Comparison of ENCODE assay signal across 20 mouse cellular contexts in genomic region chr1:80727403-80727802, GRCm38 (mm10). TPM values are rescaled to one million over a fixed set of nuclear protein-coding genes. Genes with fewer than 3 reads are reported as not detected.
DNase-seq lines count a peak whose midpoint lies in the region; ATAC-seq and TF ChIP-seq lines count a peak whose summit lies in the region.
"Had no signal": no experiment of that assay in that cellular context is flagged by ENCODE, and none has a peak within 500 bp of the region (broad histone marks: within the 10 kb centered on the region; RNA-seq: fewer than 3 reads in every experiment).

No protein-coding gene starts in this region.

- TF ChIP-seq CTCF in kidney, postnatal 0 days (IDR thresholded peaks at IDR 0.05; ENCODE audit: low read depth), result peak; percentile 7; the same call in 1 of the 2 replicates
- TF ChIP-seq CTCF in MEL (IDR thresholded peaks at IDR 0.05 in 2 of 3, conservative IDR thresholded peaks at IDR 0.05 in 1 of 3; ENCODE audit: control insufficient read depth in 1 of 3, insufficient read depth in 1 of 3, low read depth in 2 of 3, low read length in 3 of 3, poor library complexity in 1 of 3, severe bottlenecking in 1 of 3), result peak; percentile 29 to 46 (median 31); a peak in 4 of 6 replicates
- peak; percentile 18 for TF ChIP-seq CTCF in stomach, postnatal 0 days (IDR thresholded peaks at IDR 0.05; ENCODE audit: low read depth)
- TF ChIP-seq CTCF in cerebellum, adult 2 months (IDR thresholded peaks at IDR 0.05; ENCODE audit: borderline replicate concordance, insufficient read depth, low read depth, low read length), result no peak

- H3K36me3 ChIP-seq in kidney, postnatal 0 days (ENCODE audit: insufficient read depth, low read length), result no peaks in the 10 kb centered on the region
- no peaks in the 10 kb centered on the region for H3K36me3 ChIP-seq in kidney, embryonic 14.5 days (ENCODE audit: control insufficient read depth, insufficient read depth, low read length)
- H3K36me3 ChIP-seq in MEL (ENCODE audit: control insufficient read depth in 1 of 2, insufficient read depth in 2 of 2, low read length in 2 of 2), result peaks cover 0 to 2% of the 10 kb centered on the region in 2 experiments; a peak in 3 of 4 replicates
- H3K36me3 ChIP-seq in stomach, postnatal 0 days (ENCODE audit: control insufficient read depth, insufficient read depth, low read length), result no peaks in the 10 kb centered on the region
- H3K36me3 ChIP-seq: embryonic facial prominence, embryonic 13.5 days; forebrain, embryonic 12.5 days; G1E; heart, embryonic 10.5 days; hindbrain, embryonic 13.5 days had no signal

- no peak overlapping the region for H3K4me2 ChIP-seq in kidney, postnatal 0 days (ENCODE audit: low read length)
- no peak overlapping the region for H3K4me2 ChIP-seq in kidney, embryonic 14.5 days (replicated peaks; ENCODE audit: low read depth, low read length)
- no peak overlapping the region for H3K4me2 ChIP-seq in stomach, postnatal 0 days (replicated peaks; ENCODE audit: low read depth)
- H3K4me2 ChIP-seq: embryonic facial prominence, embryonic 13.5 days; forebrain, embryonic 12.5 days; hindbrain, embryonic 13.5 days had no signal

- no peaks in the 10 kb centered on the region for H3K9me3 ChIP-seq in kidney, postnatal 0 days (replicated peaks; ENCODE audit: low read length)
- H3K9me3 ChIP-seq in kidney, embryonic 14.5 days (ENCODE audit: control insufficient read depth, low read length), result no peaks in the 10 kb centered on the region
- no peaks in the 10 kb centered on the region for H3K9me3 ChIP-seq in MEL (replicated peaks; ENCODE audit: insufficient read depth, low read length)
- no peaks in the 10 kb centered on the region for H3K9me3 ChIP-seq in stomach, postnatal 0 days (ENCODE audit: control insufficient read depth, low read length)
- H3K9me3 ChIP-seq: embryonic facial prominence, embryonic 13.5 days; forebrain, embryonic 12.5 days; heart, embryonic 10.5 days; hindbrain, embryonic 13.5 days had no signal

- H3K79me2 ChIP-seq in MEL (ENCODE audit: control insufficient read depth, insufficient read depth, low read length, poor library complexity), result no peaks in the 10 kb centered on the region

- WGBS in kidney, postnatal 0 days, result 80% methylated on average over 4 of the region's 4 CpGs
- 78% methylated on average over 4 of the region's 4 CpGs for WGBS in kidney, embryonic 14.5 days
- 80% methylated on average over 4 of the region's 4 CpGs for WGBS in stomach, postnatal 0 days
- WGBS in cerebellum, adult 2 months, result 81% methylated on average over 4 of the region's 4 CpGs

- no peak overlapping the region for H3K4me3 ChIP-seq in kidney, postnatal 0 days (replicated peaks; ENCODE audit: low read depth, low read length)
- no peak overlapping the region for H3K4me3 ChIP-seq in kidney, embryonic 14.5 days (ENCODE audit: low read length)
- H3K4me3 ChIP-seq in MEL (ENCODE audit: control insufficient read depth in 1 of 2, insufficient read depth in 1 of 2, low read depth in 2 of 2, low read length in 2 of 2), result no peak overlapping the region
- no peak overlapping the region for H3K4me3 ChIP-seq in stomach, postnatal 0 days (ENCODE audit: low read depth, low read length)
- H3K4me3 ChIP-seq in cerebellum, adult 2 months (replicated peaks; ENCODE audit: insufficient read depth, low read depth, low read length), result no peak overlapping the region
- H3K4me3 ChIP-seq: embryonic facial prominence, embryonic 13.5 days; forebrain, embryonic 12.5 days; heart, embryonic 10.5 days; hindbrain, embryonic 13.5 days had no signal

- DNase-seq in kidney, postnatal 0 days (ENCODE audit: low spot score), result no peak
- DNase-seq in 416B (ENCODE audit: low read depth) (peak; percentile 41), MEL (ENCODE audit: low read depth, low spot score) (peak; percentile 28)
- no peak for DNase-seq in stomach, postnatal 0 days (ENCODE audit: low spot score)
- no peak for DNase-seq in cerebellum, adult 2 months
- DNase-seq: adrenal gland, adult 2 months; adrenal gland, postnatal 25 days; cerebellum, adult 18-20 months; cerebellum, postnatal 14 days; gastrocnemius, postnatal 10 days; heart, adult 18-20 months; heart, postnatal 10 days had no signal

- H3K27ac ChIP-seq in kidney, postnatal 0 days, result no peak overlapping the region
- no peak overlapping the region for H3K27ac ChIP-seq in kidney, embryonic 14.5 days (ENCODE audit: low read depth, low read length)
- no peak overlapping the region for H3K27ac ChIP-seq in MEL (ENCODE audit: control insufficient read depth, low read depth, low read length)
- H3K27ac ChIP-seq in stomach, postnatal 0 days (replicated peaks), result no peak overlapping the region
- no peak overlapping the region for H3K27ac ChIP-seq in cerebellum, adult 2 months (ENCODE audit: insufficient read depth, low read length)
- H3K27ac ChIP-seq: embryonic facial prominence, embryonic 13.5 days; forebrain, embryonic 12.5 days; heart, embryonic 10.5 days; hindbrain, embryonic 13.5 days; hindbrain, postnatal 0 days had no signal

- no peak for TF ChIP-seq POLR2A in MEL (IDR thresholded peaks at IDR 0.05; ENCODE audit: control insufficient read depth in 1 of 2, insufficient read depth in 1 of 2, low read depth in 1 of 2, low read length in 2 of 2, poor library complexity in 1 of 2)
- TF ChIP-seq POLR2A in cerebellum, adult 2 months (IDR thresholded peaks at IDR 0.05; ENCODE audit: borderline replicate concordance, insufficient read depth, low read length), result no peak

- TF ChIP-seq EP300 in MEL (IDR thresholded peaks at IDR 0.05; ENCODE audit: low read depth in 1 of 2, low read length in 2 of 2), result no peak
- no peak for TF ChIP-seq EP300 in stomach, postnatal 0 days (optimal IDR thresholded peaks at IDR 0.05)

- no peak overlapping the region for H3K9ac ChIP-seq in kidney, postnatal 0 days (ENCODE audit: low read depth, low read length)
- no peak overlapping the region for H3K9ac ChIP-seq in kidney, embryonic 14.5 days (ENCODE audit: low read depth, low read length)
- H3K9ac ChIP-seq in MEL (ENCODE audit: control insufficient read depth, low read depth, low read length, poor library complexity, severe bottlenecking), result no peak overlapping the region
- H3K9ac ChIP-seq in stomach, postnatal 0 days (ENCODE audit: low read length), result no peak overlapping the region
- H3K9ac ChIP-seq: embryonic facial prominence, embryonic 13.5 days; forebrain, embryonic 12.5 days; hindbrain, embryonic 13.5 days had no signal

- no peaks in the 10 kb centered on the region for H3K27me3 ChIP-seq in kidney, postnatal 0 days (ENCODE audit: insufficient read depth, low read length)
- no peaks in the 10 kb centered on the region for H3K27me3 ChIP-seq in kidney, embryonic 14.5 days (ENCODE audit: control insufficient read depth, insufficient read depth, low read length)
- no peaks in the 10 kb centered on the region for H3K27me3 ChIP-seq in MEL (ENCODE audit: control insufficient read depth in 1 of 2, insufficient read depth in 2 of 2, low read length in 2 of 2)
- no peaks in the 10 kb centered on the region for H3K27me3 ChIP-seq in stomach, postnatal 0 days (ENCODE audit: control insufficient read depth, insufficient read depth, low read length)
- no peaks in the 10 kb centered on the region for H3K27me3 ChIP-seq in cerebellum, adult 2 months (ENCODE audit: control insufficient read depth, insufficient read depth, low read length)
- H3K27me3 ChIP-seq: embryonic facial prominence, embryonic 13.5 days; forebrain, embryonic 12.5 days; hindbrain, embryonic 13.5 days had no signal

- no peak for ATAC-seq in kidney, postnatal 0 days (replicated peaks; ENCODE audit: low FRiP score, low read depth)
- no peak for ATAC-seq in kidney, embryonic 14.5 days (ENCODE audit: low FRiP score, low TSS enrichment)
- no peak for ATAC-seq in stomach, postnatal 0 days (ENCODE audit: low FRiP score, low TSS enrichment)
- ATAC-seq: forebrain, embryonic 16.5 days; hindbrain, postnatal 0 days had no signal

- peak; percentile 35 for TF ChIP-seq RAD21 in MEL (IDR thresholded peaks at IDR 0.05; ENCODE audit: low read depth, low read length)

- H3K4me1 ChIP-seq in kidney, postnatal 0 days (replicated peaks; ENCODE audit: insufficient read depth, low read length), result no peaks in the 10 kb centered on the region
- H3K4me1 ChIP-seq in kidney, embryonic 14.5 days (ENCODE audit: control insufficient read depth, insufficient read depth, low read length), result no peaks in the 10 kb centered on the region
- peaks cover 0 to 2% of the 10 kb centered on the region in 2 experiments; a peak in 2 of 4 replicates for H3K4me1 ChIP-seq in MEL (ENCODE audit: control insufficient read depth in 1 of 2, insufficient read depth in 2 of 2, low read length in 2 of 2)
- H3K4me1 ChIP-seq in stomach, postnatal 0 days (replicated peaks; ENCODE audit: control insufficient read depth, insufficient read depth), result no peaks in the 10 kb centered on the region
- H3K4me1 ChIP-seq in cerebellum, adult 2 months (ENCODE audit: control insufficient read depth, insufficient read depth, low read length), result no peaks in the 10 kb centered on the region
- H3K4me1 ChIP-seq: forebrain, embryonic 12.5 days; heart, embryonic 10.5 days; hindbrain, embryonic 13.5 days had no signal

TF ChIP-seq in MEL, 35 proteins besides CTCF, POLR2A, EP300 and RAD21:
- TF ChIP-seq SMC3 (IDR thresholded peaks at IDR 0.05; ENCODE audit: low read depth, low read length) (peak; percentile 22; the same call in 1 of the 2 replicates), MXI1 (IDR thresholded peaks at IDR 0.05; ENCODE audit: low read depth, low read length) (no peak)

RNA-seq across cellular contexts. Expression of gene Dock10, which starts 30.9 kb away (rescaled TPM):
- polyA plus RNA-seq in kidney, postnatal 0 days (2015; fragmentation: Nextera tagmentation; extraction: Ambion mirVana), result 2.4 and 2.6 TPM in 2 replicates
- 4.2 and 7.1 TPM in 2 replicates for polyA plus RNA-seq in kidney, embryonic 14.5 days (2014; fragmentation: Nextera tagmentation; extraction: Ambion mirVana)
- 12.1 and 14.3 TPM in 2 replicates for total RNA-seq in MEL (2012; rRNA removed)
- 10 to 100 TPM; 11.5 to 74.0 TPM for polyA plus RNA-seq in MEL (2012; ENCODE audit: insufficient read depth in 1 of 2, insufficient read length in 2 of 2, low read depth in 1 of 2, low replicate concordance in 2 of 2, missing spikeins in 1 of 2)
- 2.8 and 3.3 TPM in 2 replicates for polyA plus RNA-seq in stomach, postnatal 0 days (2015; fragmentation: Nextera tagmentation; extraction: Ambion mirVana)
- 22.4 and 27.1 TPM in 2 replicates for polyA plus RNA-seq in cerebellum, adult 2 months (2012; rRNA removed)
- polyA plus RNA-seq: G1E had no signal

Comparison
In these comparisons a context has a peak if more than half of its experiments do, and no peak if none do; other contexts are left out.
1. DNase-seq: peak in 416B (single experiment) and MEL (single experiment); none in kidney, postnatal 0 days (single experiment), stomach, postnatal 0 days (single experiment) and cerebellum, adult 2 months (0 of 2).